10 mouse cellular contexts compared by ENCODE assay signal in the genomic region with DNA sequence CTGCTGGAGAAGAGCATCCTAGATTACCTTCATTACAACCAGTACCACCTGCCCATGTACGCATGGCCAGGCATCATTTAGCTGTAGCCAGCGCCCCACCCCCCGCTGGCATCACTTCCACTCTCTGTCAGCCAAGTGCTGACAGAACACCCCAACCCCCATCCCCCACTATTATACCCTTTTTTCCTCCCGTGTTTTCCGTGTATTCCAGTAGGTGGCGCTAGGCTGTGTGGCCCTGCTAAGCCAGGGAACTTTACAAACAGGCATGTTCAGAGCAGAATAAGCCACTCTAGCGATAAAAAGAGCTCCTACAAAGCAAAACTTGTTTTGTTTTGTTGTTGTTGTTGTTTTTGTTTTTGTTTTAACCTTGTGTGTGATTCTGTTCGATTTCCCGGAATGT. TPM values are rescaled to one million over a fixed set of nuclear protein-coding genes. Genes with fewer than 3 reads are reported as not detected.
DNase-seq lines count a peak whose midpoint lies in the region; ATAC-seq and TF ChIP-seq lines count a peak whose summit lies in the region.
"Had no signal": no experiment of that assay in that cellular context is flagged by ENCODE, and none has a peak within 500 bp of the region (broad histone marks: within the 10 kb centered on the region; RNA-seq: fewer than 3 reads in every experiment).

No protein-coding gene starts in this region.

- H3K27ac ChIP-seq in left cerebral cortex, adult 2 months, result no peak overlapping the region
- H3K27ac ChIP-seq in kidney, embryonic 14.5 days (ENCODE audit: low read depth, low read length), result no peak overlapping the region
- H3K27ac ChIP-seq: limb, embryonic 15.5 days had no signal

- 0 out of 2 replicates have a peak, but pooled peaks have one; percentile 19 for ATAC-seq in kidney, embryonic 14.5 days (ENCODE audit: low FRiP score, low TSS enrichment)

- H3K27me3 ChIP-seq in kidney, embryonic 14.5 days (ENCODE audit: control insufficient read depth, insufficient read depth, low read length), result peaks cover 48% of the 10 kb centered on the region
- peaks cover 2% of the 10 kb centered on the region for H3K27me3 ChIP-seq in splenic B cell, adult 2 months (ENCODE audit: control insufficient read depth, insufficient read depth, low read length, poor library complexity, severe bottlenecking)

- WGBS in kidney, embryonic 14.5 days, result 4% methylated on average over 9 of the region's 9 CpGs

- H3K9ac ChIP-seq in kidney, embryonic 14.5 days (ENCODE audit: low read depth, low read length), result no peak overlapping the region
- H3K9ac ChIP-seq: limb, embryonic 15.5 days had no signal

- H3K4me2 ChIP-seq in kidney, embryonic 14.5 days (replicated peaks; ENCODE audit: low read depth, low read length), result no peak overlapping the region
- H3K4me2 ChIP-seq: limb, embryonic 15.5 days had no signal

- intact Hi-C loops in left cerebral cortex, adult 2 months (cut with DNase I), result loop anchor here (2.0 to 10.0 kb wide), 5 partner anchors 93 to 1823 kb away; no protein-coding TSS in a partner anchor
- intact Hi-C loops in left cerebral cortex, postnatal 36 days (cut with DNase I), result loop anchor here (5.0 to 10.0 kb wide), 2 partner anchors 170 to 198 kb away; no protein-coding TSS in a partner anchor

- no peak overlapping the region for H3K4me3 ChIP-seq in left cerebral cortex, adult 2 months
- H3K4me3 ChIP-seq in kidney, embryonic 14.5 days (ENCODE audit: low read length), result no peak overlapping the region
- H3K4me3 ChIP-seq: erythroblast, embryonic 14.5 days; limb, embryonic 15.5 days had no signal

- DNase-seq in left cerebral cortex, adult 2 months (ENCODE audit: extremely low spot score in 1 of 2, low spot score in 2 of 2), result peak; percentile 40 to 53
- DNase-seq in left cerebral cortex, postnatal 36 days (ENCODE audit: low spot score in 2 of 2), result no peak
- DNase-seq in R1 (ENCODE audit: low read depth, low spot score), result peak; percentile 83
- peak; percentile 83 for DNase-seq in embryo, embryonic 10.5 days (ENCODE audit: low spot score)
- DNase-seq in lung, postnatal 36 days, result peak; percentile 26
- DNase-seq in splenic B cell, adult 2 months (ENCODE audit: low read depth, low spot score), result peak; percentile 80
- DNase-seq in spleen, postnatal 14 days (ENCODE audit: low spot score in 2 of 2), result no peak

- H3K9me3 ChIP-seq in kidney, embryonic 14.5 days (ENCODE audit: control insufficient read depth, low read length), result no peaks in the 10 kb centered on the region
- H3K9me3 ChIP-seq: limb, embryonic 15.5 days had no signal

- peak; percentile 77 for TF ChIP-seq CTCF in left cerebral cortex, adult 2 months (IDR thresholded peaks at IDR 0.05)

- no peaks in the 10 kb centered on the region for H3K36me3 ChIP-seq in kidney, embryonic 14.5 days (ENCODE audit: control insufficient read depth, insufficient read depth, low read length)
- H3K36me3 ChIP-seq in splenic B cell, adult 2 months (ENCODE audit: control insufficient read depth, insufficient read depth, low read length, poor library complexity, severe bottlenecking), result no peaks in the 10 kb centered on the region
- H3K36me3 ChIP-seq: limb, embryonic 15.5 days had no signal

- H3K4me1 ChIP-seq in kidney, embryonic 14.5 days (ENCODE audit: control insufficient read depth, insufficient read depth, low read length), result no peaks in the 10 kb centered on the region

RNA-seq across cellular contexts. Expression of gene Insm1, which starts 7.0 kb away (rescaled TPM):
- 1 to 10 TPM; 4.8 to 6.1 TPM for total RNA-seq in left cerebral cortex, adult 2 months (2021)
- 1 to 10 TPM; 3.9 to 6.1 TPM for total RNA-seq in left cerebral cortex, postnatal 36 days (2021)
- not detected in 2 replicates for polyA plus RNA-seq in kidney, embryonic 14.5 days (2014; fragmentation: Nextera tagmentation; extraction: Ambion mirVana)
- polyA plus RNA-seq: erythroblast, embryonic 14.5 days had no signal

Comparison
In these comparisons a context has a peak if more than half of its experiments do, and no peak if none do; other contexts are left out.
1. DNase-seq: peak in left cerebral cortex, adult 2 months (2 of 2), R1 (single experiment), embryo, embryonic 10.5 days (single experiment), lung, postnatal 36 days (single experiment) and splenic B cell, adult 2 months (single experiment); none in left cerebral cortex, postnatal 36 days (0 of 2) and spleen, postnatal 14 days (0 of 2).